Mouse (Mus musculus): ENCODE measurements around the gene Specc1l. TPM values are rescaled to one million over a fixed set of nuclear protein-coding genes. Genes with fewer than 3 reads are reported as not detected.
"Not testable (repeated sequence)": the region's sequence is repeated elsewhere in the genome, so short reads cannot be mapped to it uniquely, and the experiment has no call there.

The Specc1l gene
- total RNA-seq, 2 experiments from 2014 or later, result 43.4 to 48.3 TPM

DNA sequence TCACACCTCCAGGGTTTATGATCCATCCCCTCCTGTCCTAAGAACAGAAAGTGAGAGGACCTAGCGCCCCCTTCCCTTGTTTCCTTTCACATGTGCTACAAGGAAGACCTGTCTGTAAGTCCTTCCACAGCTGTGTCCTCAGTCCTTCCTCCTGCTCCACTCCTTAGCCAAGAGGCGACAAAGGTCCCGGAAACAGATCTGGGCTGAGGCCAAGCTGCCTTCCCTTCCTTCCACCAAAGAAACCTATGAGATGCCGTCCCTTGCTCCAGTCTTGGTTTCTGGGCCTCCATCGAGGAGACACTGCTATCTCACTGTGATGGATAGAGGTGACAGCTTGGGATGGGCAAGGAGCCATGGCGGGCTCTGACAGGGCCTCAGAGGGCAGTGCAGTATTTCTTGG, 123.2 kb downstream of the Specc1l start:
- no peak overlapping the region for H3K27ac ChIP-seq
- H3K4me3 ChIP-seq, result no peak overlapping the region
- DNase-seq (ENCODE audit: low spot score in 2 of 2), result no peak
- no peak for TF ChIP-seq CTCF (conservative IDR thresholded peaks at IDR 0.05)

- H3K4me3 ChIP-seq, result no peak overlapping the region
- no peak for DNase-seq (ENCODE audit: low spot score in 2 of 2)
- TF ChIP-seq CTCF (conservative IDR thresholded peaks at IDR 0.05), result no peak
- H3K27ac ChIP-seq, result no peak overlapping the region
Observed at GRCm38 (mm10) chr10:75337231-75337630, 125.4 kb downstream of the Specc1l start.

DNA sequence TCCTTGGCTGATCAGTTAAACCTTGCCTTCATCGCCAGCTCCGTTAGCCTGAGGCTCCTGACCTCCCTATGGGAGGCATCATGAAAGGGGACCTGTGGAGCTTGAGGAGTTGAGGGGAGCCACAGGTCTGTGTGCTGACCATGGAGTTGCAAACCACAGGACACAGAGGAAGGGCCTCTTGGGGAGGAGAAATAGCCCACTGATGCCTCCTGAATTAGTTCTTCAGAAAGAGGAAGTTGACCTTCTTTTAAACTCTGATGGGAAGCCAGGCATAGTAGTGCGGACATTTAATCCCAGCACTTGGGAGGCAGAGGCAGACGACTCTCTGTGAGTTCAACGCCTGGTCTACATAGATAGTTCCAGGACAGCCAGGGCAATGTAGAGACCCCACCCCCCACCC, 127.0 kb downstream of the Specc1l start:
- Histone ChIP-seq H3K4me3 (no peak overlapping the region), H3K27ac (no peak overlapping the region)
- DNase-seq (ENCODE audit: low spot score in 2 of 2), result no peak
- no peak for TF ChIP-seq CTCF (conservative IDR thresholded peaks at IDR 0.05)

GRCm38 (mm10) chr10:75339377-75339776, 127.5 kb downstream of the Specc1l start:
- no peak for DNase-seq (ENCODE audit: low spot score in 2 of 2)
- no peak for TF ChIP-seq CTCF (conservative IDR thresholded peaks at IDR 0.05)
- H3K27ac ChIP-seq, result no peak overlapping the region

DNA sequence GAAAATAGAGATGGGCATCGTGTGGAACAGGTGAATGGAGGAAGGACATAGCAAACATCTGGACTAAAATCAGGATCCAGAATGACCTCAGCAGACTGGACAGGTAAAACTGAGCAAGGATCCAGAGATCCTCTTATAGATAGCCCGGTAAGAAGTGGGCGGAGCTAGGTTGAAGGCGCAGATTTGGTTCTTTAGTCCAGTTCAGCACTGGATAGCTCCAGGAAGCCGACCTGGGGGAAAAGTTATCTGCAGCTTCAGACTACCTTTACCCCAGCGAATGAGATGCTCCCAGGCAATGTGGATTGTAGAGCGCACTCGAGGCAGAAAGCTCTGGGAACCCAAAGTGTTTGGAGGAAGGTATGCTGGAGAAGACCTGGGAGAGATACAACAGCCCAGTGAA, 130.1 kb downstream of the Specc1l start:
- TF ChIP-seq CTCF (conservative IDR thresholded peaks at IDR 0.05), result no peak
- DNase-seq (ENCODE audit: low spot score in 2 of 2), result no peak
- Histone ChIP-seq H3K4me3 (no peak overlapping the region), H3K27ac (no peak overlapping the region)

More at GRCm38 (mm10) chr10:75339377-75339776, 127.5 kb downstream of the Specc1l start:
- no peak overlapping the region for H3K4me3 ChIP-seq

DNA sequence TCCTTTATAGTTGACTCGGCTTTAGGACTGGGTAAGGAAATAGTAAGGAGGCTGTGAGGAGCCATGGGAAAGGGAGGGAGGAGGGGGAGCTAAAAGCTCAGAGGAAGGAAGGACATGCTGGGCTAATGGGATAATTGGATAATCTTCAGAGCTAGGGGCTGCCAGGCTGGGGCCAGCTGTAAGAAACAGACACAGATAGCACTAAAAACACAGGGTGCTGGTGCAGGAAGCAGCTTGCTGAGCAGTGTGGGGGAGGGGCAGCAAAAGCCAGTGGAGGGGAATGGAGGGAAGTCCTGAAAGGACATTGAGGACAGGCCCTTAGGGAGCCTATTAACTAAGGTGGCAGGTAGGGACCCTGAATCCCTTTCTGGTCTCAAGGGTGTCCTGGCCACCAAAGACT, 132.7 kb downstream of the Specc1l start:
- not testable (repeated sequence) for DNase-seq (ENCODE audit: low spot score in 2 of 2); H3K27ac ChIP-seq; H3K4me3 ChIP-seq

DNA sequence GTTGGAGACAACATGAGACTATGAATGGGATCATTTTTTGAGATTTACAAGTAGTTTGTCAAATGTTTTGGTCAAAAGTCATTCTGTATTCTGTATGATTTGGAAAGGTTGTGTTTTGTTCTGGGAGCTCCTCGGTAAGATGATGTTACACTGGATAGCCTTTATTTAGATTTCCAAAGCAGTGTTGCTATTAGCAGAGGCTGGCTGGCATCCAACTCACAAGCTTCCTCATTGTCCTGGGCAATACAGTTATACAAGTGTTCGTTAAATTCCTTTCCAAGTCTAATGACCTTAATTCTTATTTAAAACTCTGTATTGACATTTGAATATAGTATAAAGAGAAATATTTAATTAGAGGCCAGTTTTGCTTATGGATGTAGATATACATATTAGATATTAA, 133.4 kb downstream of the Specc1l start:
- H3K27ac ChIP-seq, result no peak overlapping the region
- no peak for DNase-seq (ENCODE audit: low spot score in 2 of 2)
- no peak overlapping the region for H3K4me3 ChIP-seq
- no peak for TF ChIP-seq CTCF (conservative IDR thresholded peaks at IDR 0.05)

DNA sequence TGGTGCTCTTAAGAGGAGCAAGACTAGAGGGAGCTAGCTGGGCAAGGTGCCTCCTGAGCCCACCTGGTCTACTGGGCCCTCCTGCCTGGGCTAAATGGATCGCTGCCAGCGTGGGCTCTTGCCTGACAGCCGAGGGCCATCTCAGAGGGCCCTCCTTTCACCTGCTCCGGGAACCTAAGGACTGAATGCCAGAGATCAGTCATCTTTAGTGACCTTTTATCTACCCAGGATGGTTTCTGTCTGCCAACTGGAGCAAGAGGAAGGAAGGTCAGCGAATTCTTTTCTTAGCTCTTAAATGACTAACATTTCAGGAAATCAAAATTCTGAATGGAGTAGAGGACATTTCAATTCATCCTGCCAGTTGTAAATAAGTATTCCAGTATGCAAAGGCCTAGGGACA, 138.7 kb downstream of the Specc1l start:
- Histone ChIP-seq H3K27ac (no peak overlapping the region), H3K4me3 (no peak overlapping the region)
- no peak for DNase-seq (ENCODE audit: low spot score in 2 of 2)
- no peak for TF ChIP-seq CTCF (conservative IDR thresholded peaks at IDR 0.05)

- TF ChIP-seq CTCF (conservative IDR thresholded peaks at IDR 0.05), result no peak
- no peak for DNase-seq (ENCODE audit: low spot score in 2 of 2)
Observed at GRCm38 (mm10) chr10:75352541-75352940, 140.7 kb downstream of the Specc1l start.

DNA sequence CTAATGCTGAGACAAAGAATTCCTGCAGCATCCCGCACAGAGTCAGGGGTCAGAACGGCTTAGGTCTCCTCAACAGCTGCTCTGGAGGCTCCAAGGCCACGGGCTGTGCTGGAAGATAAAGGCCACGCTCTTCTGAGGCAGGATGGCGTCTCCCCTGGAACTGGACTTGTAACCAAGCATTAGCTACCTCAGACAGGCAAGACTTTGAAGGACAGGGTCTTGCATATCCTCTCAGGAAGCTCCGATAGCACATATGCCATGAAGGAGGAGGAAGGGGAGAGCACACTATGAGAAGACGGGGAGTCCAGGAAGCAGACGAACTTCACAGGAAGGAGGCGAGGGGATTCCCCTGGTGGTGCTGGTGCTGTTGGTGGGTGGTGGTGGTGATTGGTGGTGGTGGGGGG, 142.0 kb downstream of the Specc1l start:
- DNase-seq (ENCODE audit: low spot score in 2 of 2); H3K27ac ChIP-seq; H3K4me3 ChIP-seq: not testable (repeated sequence)

More at GRCm38 (mm10) chr10:75352541-75352940, 140.7 kb downstream of the Specc1l start:
- Histone ChIP-seq H3K27ac (no peak overlapping the region), H3K4me3 (no peak overlapping the region)

DNA sequence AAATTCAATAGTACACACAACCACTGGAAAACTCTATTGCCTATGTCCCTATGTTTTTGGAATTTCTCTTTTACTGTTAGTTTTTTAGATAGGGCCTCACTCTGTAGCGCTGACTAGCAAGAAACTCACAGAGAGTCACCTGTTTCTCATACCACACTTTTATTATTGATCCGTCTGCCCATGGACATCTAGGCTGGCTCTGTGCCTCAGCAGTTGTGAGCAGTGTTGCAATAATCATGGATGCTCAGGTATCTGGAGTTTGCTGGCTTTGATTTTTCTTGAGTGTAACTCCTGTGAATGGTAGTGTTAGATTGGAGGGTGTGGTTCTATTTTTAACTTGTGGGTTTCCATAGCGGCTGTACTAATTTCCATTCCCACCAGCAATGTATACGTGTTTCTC, 143.5 kb downstream of the Specc1l start:
- DNase-seq (ENCODE audit: low spot score in 2 of 2), result no peak
- no peak for TF ChIP-seq CTCF (conservative IDR thresholded peaks at IDR 0.05)
- no peak overlapping the region for H3K4me3 ChIP-seq
- H3K27ac ChIP-seq, result no peak overlapping the region

Other genes with a start within 250 kb of the Specc1l start
- 100 to 1,000 TPM in 1 of 2 experiments, 10 to 100 TPM in 1; 96.7 to 106 TPM for gene Gnaz, start 244.9 kb upstream of the Specc1l start, total RNA-seq (2021)
- under 1 TPM; 0.34 to 1.00 TPM for gene Rsph14, start 179.5 kb upstream of the Specc1l start, total RNA-seq (2021)
- 10 to 100 TPM; 33.6 to 34.6 TPM for gene Rab36, start 175.0 kb upstream of the Specc1l start, total RNA-seq (2021)
- 100 to 1,000 TPM; 116 to 124 TPM for gene Bcr, start 151.5 kb upstream of the Specc1l start, total RNA-seq (2021)
- 1 to 10 TPM; 2.4 to 2.7 TPM for gene Adora2a, start 104.8 kb downstream of the Specc1l start, total RNA-seq (2021)
- under 1 TPM in 1 of 2 experiments, not detected in 1; 0.31 TPM for gene Upb1, start 189.0 kb downstream of the Specc1l start, total RNA-seq (2021)

Data from layer of hippocampus, adult 2 months (tissue).